Mouse (Mus musculus) liver, adult 2 months (tissue): ENCODE results near the gene Fkbp8. TPM values are rescaled to one million over a fixed set of nuclear protein-coding genes. Genes with fewer than 3 reads are reported as not detected.

Experiments used
- DNase-seq: peaks from one replicate; pipeline ENCODE4 v3.0.0-alpha.2; 2011; ENCODE audit warnings: low read depth, low spot score; ENCODE audit errors: extremely low read depth
- H3K27ac ChIP-seq: fragments of 200-500 bp; replicated peaks from 2 replicates; pipeline ENCODE4 v1.5.1; 2012; ENCODE audit warnings: low read depth, mild to moderate bottlenecking, control low read depth, inconsistent platforms, low read length; ENCODE audit not compliant: insufficient read depth
- H3K27me3 ChIP-seq: fragments of 200-500 bp; 2 replicates; pipeline ENCODE4 v1.6.1; 2012; ENCODE audit warnings: mild to moderate bottlenecking, moderate library complexity, low read length, inconsistent platforms; ENCODE audit not compliant: control insufficient read depth, insufficient read depth
- H3K36me3 ChIP-seq: fragments of 200-500 bp; 2 replicates; pipeline ENCODE4 v1.6.1; 2012; ENCODE audit warnings: low read length, inconsistent platforms; ENCODE audit not compliant: control insufficient read depth, insufficient read depth
- H3K4me1 ChIP-seq: fragments of 200-500 bp; 2 replicates; pipeline ENCODE4 v1.6.1; 2011; ENCODE audit warnings: low read length; ENCODE audit not compliant: control insufficient read depth, insufficient read depth
- H3K4me3 ChIP-seq: fragments of 200-500 bp; 2 replicates; pipeline ENCODE4 v1.5.1; 2011; ENCODE audit warnings: low read depth, mild to moderate bottlenecking, control low read depth, low read length, moderate library complexity; ENCODE audit not compliant: insufficient read depth
- H3K79me2 ChIP-seq: fragments of 200-500 bp; 2 replicates; pipeline ENCODE4 v1.6.1; 2012; ENCODE audit warnings: inconsistent platforms, mild to moderate bottlenecking, low read length, moderate library complexity; ENCODE audit not compliant: control insufficient read depth, insufficient read depth
- H3K9ac ChIP-seq: fragments of 200-500 bp; 2 replicates; pipeline ENCODE4 v1.6.1; 2012; ENCODE audit warnings: low read depth, mild to moderate bottlenecking, control low read depth, inconsistent platforms, low read length
- CTCF ChIP-seq: fragments of 200-500 bp; IDR thresholded peaks from 2 replicates; pipeline ENCODE4 v1.5.1; 2011; ENCODE audit warnings: low read depth, low read length, control low read depth
- POLR2A ChIP-seq: fragments of 200-500 bp; IDR thresholded peaks from 2 replicates; pipeline ENCODE4 v1.6.1; 2011; ENCODE audit warnings: low read length, control low read depth; ENCODE audit not compliant: insufficient read depth; ENCODE audit errors: extremely low read depth
- WGBS: fragments of 180-500 bp; shearing (Covaris S2); methylation state at CpG from one replicate; pipeline ENCODE4 v1.1.7; 2018; 5-methylcytosine and 5-hydroxymethylcytosine counted together
- polyA plus RNA-seq: library from polyadenylated mRNA; depleted of rRNA; stranded (reverse); fragments of >200 nt; gene quantifications from 2 replicates; pipeline ENCODE4 v1.2.3, GENCODE M21; 2012
- total RNA-seq: library from RNA; depleted of rRNA; stranded (reverse); fragments of >200 nt; gene quantifications from 2 replicates; pipeline ENCODE4 v1.2.3, GENCODE M21; 2014

The Fkbp8 gene
- total and polyA plus RNA-seq, 2 experiments = 271 to 455 TPM

DNA sequence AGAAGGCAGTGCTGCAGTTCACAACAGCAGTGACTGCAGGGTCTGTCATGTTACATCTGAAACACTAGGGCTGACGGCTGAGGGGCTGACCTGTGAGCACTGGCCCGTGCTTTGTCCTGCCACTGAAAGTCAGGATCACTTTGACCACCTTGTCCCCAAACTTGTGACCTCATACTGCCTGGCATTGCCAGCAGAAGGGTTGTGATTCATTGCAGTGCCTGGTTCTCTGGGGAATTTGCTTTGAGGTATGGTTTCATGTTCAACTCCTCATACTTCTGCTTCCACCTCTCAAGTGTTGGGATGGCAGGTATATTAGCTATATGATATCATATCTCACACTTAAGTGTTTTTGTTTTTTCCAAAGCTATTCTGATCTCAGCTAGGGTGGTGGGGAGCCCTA lies 8.2 kb downstream of the Fkbp8 start:
- 90% methylated on average over 2 of the region's 2 CpGs for WGBS
- Histone ChIP-seq H3K36me3 (peaks cover 36% of the 10 kb centered on the region), H3K79me2 (peaks cover 18% of the 10 kb centered on the region; the same call in 1 of the 2 replicates), H3K4me1 (peaks cover 14% of the 10 kb centered on the region; the same call in 1 of the 2 replicates), H3K4me3 (no peak overlapping the region), H3K27me3 (no peaks in the 10 kb centered on the region), H3K27ac (no peak overlapping the region), H3K9ac (no peak overlapping the region)
- DNase-seq = no peak
- TF ChIP-seq POLR2A (no peak), CTCF (no peak)

DNA sequence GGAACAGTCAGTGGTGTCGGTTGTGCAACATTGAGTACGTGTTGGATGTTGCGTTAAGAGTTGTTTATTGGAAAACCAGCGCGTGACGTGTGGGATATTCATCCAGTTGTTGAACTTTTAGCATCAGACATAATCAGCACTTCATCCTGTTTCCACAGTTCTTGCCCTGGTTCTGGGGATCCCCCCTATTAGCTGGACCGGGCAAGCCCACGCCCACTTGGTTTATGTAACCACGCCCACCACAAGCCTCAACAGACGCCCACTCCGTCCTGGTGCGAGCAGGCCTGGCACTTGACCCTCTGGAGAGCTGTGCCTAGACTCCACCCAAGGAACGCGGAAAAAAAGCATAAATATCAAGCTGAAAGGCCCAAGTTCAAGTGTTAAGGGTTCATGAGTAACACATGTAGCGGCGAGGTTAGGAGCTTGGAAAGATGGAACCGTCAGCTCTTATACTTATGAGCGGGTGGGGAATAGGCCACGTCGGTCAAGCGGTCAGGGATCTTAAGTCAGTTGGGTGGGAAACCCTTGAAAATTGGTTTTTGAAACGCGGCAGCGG lies 10.6 kb downstream of the Fkbp8 start:
- 1% methylated on average over 24 of the region's 24 CpGs for WGBS
- no peaks in the 10 kb centered on the region for H3K27me3 ChIP-seq
- TF ChIP-seq CTCF = no peak
- 0 out of 2 replicates have a peak, but pooled peaks have one; percentile 42 for TF ChIP-seq POLR2A
- H3K79me2 ChIP-seq = peaks cover 29% of the 10 kb centered on the region; the same call in 1 of the 2 replicates
- DNase-seq = peak; percentile 92
- H3K36me3 ChIP-seq = peaks cover 21% of the 10 kb centered on the region
- peak overlapping the region; percentile 93 for H3K27ac ChIP-seq
- H3K9ac ChIP-seq = peak overlapping the region; percentile 72
- H3K4me1 ChIP-seq = peaks cover 14% of the 10 kb centered on the region
- H3K4me3 ChIP-seq = peak overlapping the region; percentile 58

DNA sequence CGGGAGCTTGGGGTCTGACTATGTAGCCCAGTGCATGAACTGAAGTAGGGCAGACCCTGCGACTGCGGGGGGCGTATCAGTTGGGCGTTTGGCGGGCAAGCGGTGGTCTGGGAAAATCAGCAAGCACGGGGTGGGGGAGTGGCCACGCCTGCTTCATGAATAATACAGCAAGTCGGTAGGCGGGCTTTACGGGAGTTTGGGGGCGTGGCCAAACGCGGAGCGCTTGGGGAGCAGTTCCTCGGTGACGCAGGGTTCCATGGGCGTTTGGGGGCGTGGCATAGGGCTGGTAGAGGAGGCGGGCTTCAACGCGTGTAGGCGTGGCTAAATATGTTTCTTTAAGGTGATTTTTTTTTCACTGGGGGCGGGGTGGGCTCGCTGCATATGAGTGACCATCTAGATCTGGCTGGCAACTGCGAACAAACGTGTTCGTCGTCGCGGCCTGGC lies 11.1 kb downstream of the Fkbp8 start:
- peak overlapping the region; percentile 60 for H3K4me3 ChIP-seq
- peaks cover 35% of the 10 kb centered on the region; the same call in 1 of the 2 replicates for H3K79me2 ChIP-seq
- H3K27me3 ChIP-seq = no peaks in the 10 kb centered on the region
- TF ChIP-seq POLR2A = 0 out of 2 replicates have a peak, but pooled peaks have one; percentile 12
- TF ChIP-seq CTCF = no peak
- peak overlapping the region; percentile 72 for H3K9ac ChIP-seq
- peaks cover 18% of the 10 kb centered on the region for H3K4me1 ChIP-seq
- WGBS = under 1% methylated on average over 32 of the region's 32 CpGs
- peak; percentile 93 for DNase-seq
- H3K36me3 ChIP-seq = peaks cover 20% of the 10 kb centered on the region
- H3K27ac ChIP-seq = peak overlapping the region; percentile 93

DNA sequence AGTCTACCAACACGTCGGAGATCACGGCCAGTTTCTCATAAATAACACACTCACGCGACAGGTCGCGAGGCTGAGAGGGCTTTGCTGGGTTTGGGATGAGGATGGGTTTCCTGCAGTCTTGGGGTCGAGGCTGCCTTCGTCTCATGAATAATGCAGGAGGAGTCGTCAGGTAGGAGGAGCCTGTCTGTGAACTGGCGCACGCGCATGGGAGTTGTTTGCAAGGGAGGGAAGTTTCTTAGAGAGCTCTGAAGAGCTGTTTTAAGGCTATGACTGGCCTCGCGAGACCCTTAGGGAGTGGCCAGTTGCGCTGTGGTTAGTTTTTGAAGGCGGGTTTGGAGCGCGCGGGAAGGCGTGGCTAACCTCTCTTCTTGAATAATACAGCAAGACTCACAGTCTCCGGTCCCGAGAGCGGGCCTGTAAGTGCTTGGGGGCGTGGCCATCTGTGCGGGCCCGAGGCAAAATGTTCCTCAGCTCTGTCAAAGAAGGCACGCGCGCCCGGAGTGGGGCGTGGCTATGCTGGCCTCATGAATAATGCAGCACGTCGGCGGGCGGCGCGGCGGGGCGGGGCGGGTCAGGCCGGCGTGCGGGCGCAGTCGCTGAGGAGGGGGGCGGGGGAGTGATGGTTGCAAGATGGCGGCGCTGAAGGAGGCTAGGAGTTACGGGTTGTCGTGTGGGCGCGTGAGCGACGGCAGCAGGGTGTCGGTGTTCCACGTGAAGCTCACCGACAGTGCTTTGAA lies 11.7 kb downstream of the Fkbp8 start, which contains the start of gene Ell:
TSS of gene Ell (plus strand) at position 381 of the 737 bp plus-strand sequence.
- peak within 1 kb of the TSS; percentile 96 for H3K9ac ChIP-seq
- peak within 1 kb of the TSS; percentile 91 for H3K4me3 ChIP-seq
- H3K27ac ChIP-seq = peak within 1 kb of the TSS; percentile 95
- H3K4me1 ChIP-seq = peaks cover 22% of the 10 kb centered on the region
- TF ChIP-seq CTCF (no peak), POLR2A (peak; percentile 80)
- peak; percentile 98 for DNase-seq
- peaks cover 16% of the 10 kb centered on the region for H3K36me3 ChIP-seq
- no peaks in the 10 kb centered on the region for H3K27me3 ChIP-seq
- WGBS = under 1% methylated on average over 57 of the region's 58 CpGs
- H3K79me2 ChIP-seq = peaks cover 38% of the 10 kb centered on the region; the same call in 1 of the 2 replicates

DNA sequence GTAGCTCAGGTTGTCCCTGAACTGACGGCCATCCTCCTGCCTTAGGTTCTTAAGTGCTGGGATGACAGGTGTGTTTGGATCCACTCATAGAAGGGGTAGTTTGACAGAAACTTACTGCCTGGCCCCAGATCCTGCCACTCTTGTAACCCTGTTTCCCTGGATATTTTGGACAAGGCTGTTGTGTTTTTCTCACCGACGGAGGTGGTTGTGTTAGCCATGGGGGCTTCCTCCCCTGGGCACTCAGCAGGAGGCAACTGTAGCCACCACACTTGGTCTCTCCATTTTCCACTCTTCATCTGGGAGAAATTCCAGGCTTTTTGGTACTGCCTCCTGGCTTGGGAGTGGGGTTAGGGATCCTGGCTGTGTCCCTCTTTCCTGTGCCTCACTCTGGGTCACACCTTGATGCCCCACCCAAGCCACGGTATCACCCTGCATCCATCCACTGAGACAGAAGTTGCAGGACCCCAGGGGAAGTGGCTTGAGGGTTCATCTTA lies 12.5 kb downstream of the Fkbp8 start:
- DNase-seq = no peak
- H3K36me3 ChIP-seq = peaks cover 13% of the 10 kb centered on the region
- H3K9ac ChIP-seq = peak overlapping the region; percentile 96
- H3K4me1 ChIP-seq = peaks cover 28% of the 10 kb centered on the region
- H3K4me3 ChIP-seq = peak overlapping the region; percentile 91
- TF ChIP-seq CTCF (no peak), POLR2A (no peak)
- H3K79me2 ChIP-seq = peaks cover 42% of the 10 kb centered on the region; the same call in 1 of the 2 replicates
- no peaks in the 10 kb centered on the region for H3K27me3 ChIP-seq
- 2% methylated on average over 4 of the region's 4 CpGs for whole genome bisulfite sequencing
- peak overlapping the region; percentile 95 for H3K27ac ChIP-seq
